ENCODE assay signal across 7 mouse cellular contexts in the genomic region with DNA sequence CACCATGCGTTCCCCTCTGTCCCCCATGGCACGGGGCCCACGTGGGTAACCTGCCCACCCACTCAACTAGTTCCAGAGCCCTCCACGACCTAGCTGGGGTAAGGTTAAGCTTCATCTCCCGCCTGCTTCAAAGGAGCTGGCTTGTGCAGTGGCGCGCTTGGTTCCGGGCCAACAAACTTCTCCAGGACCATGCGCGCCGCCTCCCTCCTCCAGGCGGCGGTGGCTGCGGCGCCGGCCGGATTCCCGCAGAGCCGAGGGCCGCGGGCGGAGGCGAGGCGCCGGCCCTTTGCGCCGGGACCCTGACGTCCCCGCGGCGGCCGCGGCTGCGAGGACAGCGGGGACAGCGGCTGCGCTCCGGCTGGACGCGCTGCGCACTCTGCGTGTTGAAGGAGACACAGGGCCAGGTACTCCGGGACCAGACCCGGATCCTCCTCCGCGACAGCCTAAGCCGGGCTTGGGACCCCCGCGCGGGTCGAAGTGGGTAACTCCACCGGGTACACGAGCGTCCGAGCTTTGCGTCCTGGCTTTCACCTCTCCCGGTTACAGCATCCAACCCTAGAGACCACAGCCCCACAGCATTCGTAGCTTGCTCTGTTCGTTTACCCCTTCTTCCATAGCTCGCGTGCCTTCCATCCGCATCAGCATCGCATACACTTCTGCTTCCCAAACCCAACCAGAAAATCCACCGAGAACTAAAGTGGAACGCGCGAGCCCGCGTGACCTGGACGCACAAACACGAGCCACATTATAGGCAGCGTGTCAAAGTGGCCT. TPM values are rescaled to one million over a fixed set of nuclear protein-coding genes. Genes with fewer than 3 reads are reported as not detected.
A peak's percentile ranks its signal among the peaks of the same experiment; 100 is the strongest.
DNase-seq lines count a peak whose midpoint lies in the region; ATAC-seq and TF ChIP-seq lines count a peak whose summit lies in the region.

No protein-coding gene starts in this region.

- H3K27ac ChIP-seq in ES-Bruce4 (ENCODE audit: insufficient read depth, low read length), result no peak overlapping the region
- H3K27ac ChIP-seq in embryonic facial prominence, embryonic 15.5 days (replicated peaks), result no peak overlapping the region
- no peak overlapping the region for H3K27ac ChIP-seq in heart, embryonic 15.5 days
- no peak overlapping the region; the same call in 1 of the 2 replicates for H3K27ac ChIP-seq in stomach, embryonic 14.5 days (ENCODE audit: low read length)

- no peaks in the 10 kb centered on the region for H3K9me3 ChIP-seq in ES-Bruce4 (replicated peaks; ENCODE audit: control insufficient read depth, insufficient read depth, low read length, poor library complexity, severe bottlenecking)
- H3K9me3 ChIP-seq in embryonic facial prominence, embryonic 15.5 days (replicated peaks), result no peaks in the 10 kb centered on the region
- H3K9me3 ChIP-seq in heart, embryonic 15.5 days (replicated peaks), result no peaks in the 10 kb centered on the region
- H3K9me3 ChIP-seq in stomach, embryonic 14.5 days (ENCODE audit: control insufficient read depth, low read depth, low read length), result no peaks in the 10 kb centered on the region

- H3K4me1 ChIP-seq in ES-Bruce4 (ENCODE audit: control insufficient read depth, insufficient read depth, low read length), result no peaks in the 10 kb centered on the region
- peaks cover 12% of the 10 kb centered on the region; the same call in 1 of the 2 replicates for H3K4me1 ChIP-seq in embryonic facial prominence, embryonic 15.5 days
- peaks cover 10% of the 10 kb centered on the region for H3K4me1 ChIP-seq in heart, embryonic 15.5 days (replicated peaks)
- no peaks in the 10 kb centered on the region for H3K4me1 ChIP-seq in stomach, embryonic 14.5 days (ENCODE audit: control insufficient read depth, insufficient read depth, low read length)

- H3K4me3 ChIP-seq in ES-Bruce4 (ENCODE audit: low read depth, low read length), result peak overlapping the region; percentile 29
- peak overlapping the region; percentile 58 for H3K4me3 ChIP-seq in embryonic facial prominence, embryonic 15.5 days (replicated peaks)
- H3K4me3 ChIP-seq in heart, embryonic 15.5 days, result peak overlapping the region; percentile 52
- H3K4me3 ChIP-seq in stomach, embryonic 14.5 days (ENCODE audit: low read depth, low read length), result peak overlapping the region; percentile 54

- peaks cover 17% of the 10 kb centered on the region for H3K27me3 ChIP-seq in ES-Bruce4 (ENCODE audit: control insufficient read depth, insufficient read depth, low read length, poor library complexity, severe bottlenecking)
- peaks cover 41% of the 10 kb centered on the region for H3K27me3 ChIP-seq in embryonic facial prominence, embryonic 15.5 days
- peaks cover 45% of the 10 kb centered on the region for H3K27me3 ChIP-seq in heart, embryonic 15.5 days
- H3K27me3 ChIP-seq in stomach, embryonic 14.5 days (ENCODE audit: control insufficient read depth, insufficient read depth, low read length), result peaks cover 3% of the 10 kb centered on the region; the same call in 1 of the 2 replicates

- peak; percentile 69; the same call in 1 of the 2 replicates for ATAC-seq in embryonic facial prominence, embryonic 15.5 days (ENCODE audit: insufficient number of reproducible peaks, low FRiP score, low TSS enrichment, low read depth)
- peak; percentile 47; the same call in 1 of the 2 replicates for ATAC-seq in heart, embryonic 15.5 days (replicated peaks; ENCODE audit: insufficient number of reproducible peaks, insufficient read depth, low FRiP score, low read depth)
- peak; percentile 81 for ATAC-seq in stomach, embryonic 14.5 days (ENCODE audit: insufficient number of reproducible peaks, insufficient read depth, low FRiP score, low read depth)

- DNase-seq in ZHBTc4 (ENCODE audit: low read depth, low spot score), result peak; percentile 56
- DNase-seq in layer of hippocampus, postnatal 25 days (ENCODE audit: extremely low spot score in 1 of 2, low spot score in 1 of 2), result peak; percentile 36 to 38
- DNase-seq in mesoderm, embryonic 11.5 days (ENCODE audit: low read depth, low spot score), result peak; percentile 48

- under 1% methylated on average over 71 of the region's 72 CpGs for WGBS in embryonic facial prominence, embryonic 15.5 days
- under 1% methylated on average over 72 of the region's 72 CpGs for WGBS in heart, embryonic 15.5 days
- WGBS in stomach, embryonic 14.5 days, result under 1% methylated on average over 71 of the region's 72 CpGs

- no peak for TF ChIP-seq EP300 in ES-Bruce4 (IDR thresholded peaks at IDR 0.05; ENCODE audit: insufficient read depth, low read depth, low read length)

- no peak for TF ChIP-seq CTCF in ES-Bruce4 (IDR thresholded peaks at IDR 0.05; ENCODE audit: low read depth, low read length)

- no peaks in the 10 kb centered on the region for H3K36me3 ChIP-seq in ES-Bruce4 (ENCODE audit: control insufficient read depth, insufficient read depth, low read length, poor library complexity, severe bottlenecking)
- no peaks in the 10 kb centered on the region for H3K36me3 ChIP-seq in embryonic facial prominence, embryonic 15.5 days
- no peaks in the 10 kb centered on the region for H3K36me3 ChIP-seq in heart, embryonic 15.5 days
- no peaks in the 10 kb centered on the region for H3K36me3 ChIP-seq in stomach, embryonic 14.5 days (ENCODE audit: control insufficient read depth, insufficient read depth, low read length)

- H3K4me2 ChIP-seq in embryonic facial prominence, embryonic 15.5 days (replicated peaks), result peak overlapping the region; percentile 98
- peak overlapping the region; percentile 95 for H3K4me2 ChIP-seq in heart, embryonic 15.5 days
- H3K4me2 ChIP-seq in stomach, embryonic 14.5 days (replicated peaks; ENCODE audit: low read depth, low read length), result peak overlapping the region; percentile 96

- peak overlapping the region; percentile 17; the same call in 1 of the 2 replicates for H3K9ac ChIP-seq in ES-Bruce4 (ENCODE audit: low read depth, poor library complexity, severe bottlenecking)
- H3K9ac ChIP-seq in embryonic facial prominence, embryonic 15.5 days, result peak overlapping the region; percentile 42
- H3K9ac ChIP-seq in heart, embryonic 15.5 days, result peak overlapping the region; percentile 42; the same call in 1 of the 2 replicates
- peak overlapping the region; percentile 52 for H3K9ac ChIP-seq in stomach, embryonic 14.5 days (replicated peaks; ENCODE audit: low read depth, low read length)

- no peak for TF ChIP-seq POLR2A in ES-Bruce4 (IDR thresholded peaks at IDR 0.05; ENCODE audit: insufficient read depth, low read length)

RNA-seq across cellular contexts. Expression of a gene that starts 0.7 kb away (rescaled TPM):
- not detected in 2 replicates for polyA plus RNA-seq in ES-Bruce4 (2011; ENCODE audit: insufficient read depth, insufficient read length, low read depth, missing spikeins)
- 4.1 and 5.3 TPM in 2 replicates for polyA plus RNA-seq in embryonic facial prominence, embryonic 15.5 days (2015; fragmentation: Nextera tagmentation; extraction: Ambion mirVana)
- 0.09 and 0.28 TPM in 2 replicates for polyA plus RNA-seq in heart, embryonic 15.5 days (2015; fragmentation: Nextera tagmentation; extraction: Ambion mirVana)
- 10 to 100 TPM; 18.4 to 25.0 TPM for total RNA-seq in layer of hippocampus, postnatal 25 days (2021)
- polyA plus RNA-seq in stomach, embryonic 14.5 days (2014; fragmentation: Nextera tagmentation; extraction: Ambion mirVana), result 3.3 and 4.1 TPM in 2 replicates
